Mouse (Mus musculus): ENCODE results near the gene Igf2bp2.

GRCm38 (mm10) chr16:22039978-22040377, 123.1 kb downstream of the Igf2bp2 start:
- TF ChIP-seq CTCF (IDR thresholded peaks at IDR 0.05; ENCODE audit: control insufficient read depth, insufficient read depth, insufficient read length) = no peak
- no peak for TF ChIP-seq MYOG (IDR thresholded peaks at IDR 0.05; ENCODE audit: control insufficient read depth, extremely low read depth, insufficient read length)
- no peak for TF ChIP-seq FOSL1 (IDR thresholded peaks at IDR 0.05; ENCODE audit: insufficient read depth, low read length, poor library complexity, severe bottlenecking)
- no peak for TF ChIP-seq MAX (IDR thresholded peaks at IDR 0.05)
- TF ChIP-seq MYOD1 (IDR thresholded peaks at IDR 0.05; ENCODE audit: control insufficient read depth, insufficient read length, low read depth) = no peak
- TF ChIP-seq USF1 (IDR thresholded peaks at IDR 0.05; ENCODE audit: low read depth) = no peak

Data from C2C12 (cell line).